Mouse (Mus musculus) cerebellum, postnatal 14 days (tissue): ENCODE measurements around the gene Mon1b.

Experiments used
- DNase-seq, 2 experiments: peaks; one replicate each; pipeline ENCODE4 v3.0.0; 2021; ENCODE audit warnings: mixed read lengths in 2 of 2

The Mon1b gene

DNA sequence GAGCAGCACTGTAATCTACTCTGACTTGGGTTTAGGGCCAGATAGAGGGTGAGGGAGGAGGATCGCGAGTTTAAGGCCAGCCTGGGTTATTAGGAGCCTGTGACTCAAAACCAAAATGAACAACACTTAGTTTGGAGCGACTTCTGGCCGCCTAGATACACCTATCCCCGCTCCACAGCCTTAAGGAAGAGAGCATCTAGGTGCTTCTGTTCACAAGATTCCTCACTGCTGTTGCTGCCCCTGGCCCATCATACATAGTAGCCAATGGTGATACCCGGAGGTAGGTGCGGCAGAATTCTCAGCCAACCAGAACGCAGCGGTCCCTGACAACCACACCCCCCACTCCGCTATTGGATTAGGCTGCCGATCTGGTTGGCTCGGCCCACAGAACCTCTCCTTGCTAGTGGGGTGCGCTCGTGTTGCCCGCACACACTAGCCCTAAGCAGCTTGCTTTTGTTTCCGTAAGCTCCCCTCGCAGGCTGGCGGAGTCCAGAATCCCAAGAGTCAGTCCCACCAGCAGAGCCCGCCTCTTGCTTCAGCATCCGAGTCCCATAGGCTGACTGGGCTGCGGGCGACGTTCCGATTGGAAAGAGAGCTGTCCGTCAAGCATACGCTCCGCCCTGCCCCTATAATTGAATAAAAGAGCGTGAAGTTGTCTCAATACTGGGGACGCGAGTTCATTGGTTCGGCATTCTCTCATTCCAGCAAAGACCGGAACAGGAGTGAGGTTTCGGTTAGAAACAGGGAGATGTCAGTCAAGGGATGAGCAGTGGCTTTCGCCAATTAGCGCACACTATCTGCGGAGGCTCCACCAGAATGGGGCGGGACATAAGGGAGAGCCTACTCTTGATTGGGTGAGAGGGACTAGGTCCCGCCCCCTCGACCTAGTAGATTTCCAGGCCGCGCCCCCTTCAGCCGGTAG is at the start of gene Mon1b:
Mon1b (plus strand) TSS at position 918 of the 922 bp plus-strand sequence.
- peak; percentile 99 to 100 for DNase-seq

- DNase-seq, result no peak
These were observed 37.0 kb upstream of the Mon1b start for GRCm38 (mm10) chr8:113598401-113598800.

DNA sequence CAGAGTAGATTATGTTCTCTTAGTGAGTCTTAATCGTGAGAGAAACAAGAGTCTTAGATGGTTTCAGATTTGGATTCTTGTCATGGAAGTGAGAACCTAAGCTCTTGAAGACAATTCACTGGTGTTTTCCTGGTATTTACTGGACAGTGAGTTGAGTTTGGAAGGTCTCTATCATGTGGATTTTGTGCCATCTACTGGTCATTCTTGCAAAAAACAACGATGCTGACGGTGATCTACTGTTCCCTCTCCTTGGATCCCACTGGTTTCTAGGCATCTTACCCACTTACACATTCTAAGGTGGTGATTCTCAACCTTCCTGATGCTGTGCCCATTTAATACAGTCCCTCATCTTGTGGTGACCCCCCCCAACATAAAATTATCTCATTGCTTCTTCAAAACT is 2.8 kb upstream of the Mon1b start:
- peak; percentile 68 to 81 for DNase-seq

DNA sequence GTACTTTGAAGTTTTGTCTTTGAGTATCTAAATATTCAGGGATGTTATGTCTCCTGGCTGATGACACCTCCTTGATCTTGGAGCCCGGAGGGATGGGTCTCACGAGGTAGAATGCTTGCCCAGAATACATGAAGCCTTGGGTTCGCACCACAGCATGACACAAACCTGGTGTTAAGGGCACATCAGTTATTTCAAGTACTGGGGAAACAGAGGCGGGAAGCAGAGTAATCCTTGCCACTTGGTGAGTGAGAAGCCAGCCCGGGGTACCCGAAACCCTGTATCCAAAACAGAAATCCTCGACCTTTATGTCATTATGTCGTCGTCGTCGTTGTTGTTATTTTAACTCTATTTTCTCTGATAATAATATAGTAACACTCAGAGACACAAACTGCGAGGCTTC is 1.2 kb upstream of the Mon1b start:
- DNase-seq, result peak; percentile 24 to 33

DNA sequence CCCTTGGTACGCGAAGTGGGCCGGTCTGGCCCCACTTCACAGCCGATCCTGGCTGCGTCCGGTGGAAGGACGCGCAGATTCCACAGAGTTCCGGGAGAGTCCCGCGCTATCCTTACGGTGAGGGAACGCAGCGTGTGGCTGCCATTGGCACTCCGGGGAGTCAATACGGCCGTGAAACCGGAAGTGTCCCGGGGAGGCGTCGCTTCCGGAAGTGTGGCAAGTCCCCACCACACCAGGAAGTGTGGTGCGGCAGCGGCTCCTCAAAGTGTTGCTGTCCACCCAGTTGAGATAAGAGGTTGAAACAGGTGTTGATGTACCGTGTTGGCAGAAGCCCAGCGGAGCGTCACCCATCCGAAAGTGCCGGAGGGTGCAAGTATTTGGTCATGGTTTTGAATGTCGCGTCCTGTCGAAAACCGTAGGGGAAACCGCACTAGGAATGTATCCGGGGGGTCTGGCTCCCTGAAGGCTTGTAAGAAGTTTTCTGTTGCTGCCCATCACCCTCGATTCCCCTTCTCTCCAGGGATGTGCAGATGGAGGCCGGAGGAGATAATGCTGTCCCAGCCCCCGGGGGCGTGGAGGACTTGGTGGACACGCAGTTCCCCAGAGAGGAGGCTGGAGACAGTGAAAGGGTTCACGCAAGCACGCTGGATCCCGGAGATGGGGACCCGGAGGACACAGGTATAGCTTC is 349 bp downstream of the Mon1b start:
- no peak for DNase-seq

DNA sequence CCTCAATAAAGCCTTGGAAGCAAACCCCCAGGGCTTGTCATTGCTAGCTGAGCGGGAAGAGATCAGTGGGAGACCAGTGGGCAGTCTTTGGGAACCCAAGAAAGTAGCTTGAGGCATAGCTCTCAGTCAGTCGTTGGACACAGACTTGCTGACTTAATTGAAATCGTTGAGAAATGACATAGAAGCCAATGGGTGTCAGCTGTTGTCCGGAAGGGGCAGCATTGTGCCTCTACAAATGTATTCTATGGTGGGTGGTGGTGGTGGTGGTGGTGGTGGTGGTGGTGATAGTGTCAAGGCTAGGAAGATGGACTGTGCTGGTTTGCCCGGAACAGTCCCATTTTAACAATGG is 867 bp downstream of the Mon1b start:
- DNase-seq, result peak in 1 of 2 experiments; percentile 41

GRCm38 (mm10) chr8:113640357-113640756 is 5.0 kb downstream of the Mon1b start:
- DNase-seq, result no peak

- no peak for DNase-seq
These were observed 7.5 kb downstream of the Mon1b start, which contains the start of gene Syce1l for GRCm38 (mm10) chr8:113642926-113643325. Syce1l (plus strand) TSS chr8:113643213.

DNA sequence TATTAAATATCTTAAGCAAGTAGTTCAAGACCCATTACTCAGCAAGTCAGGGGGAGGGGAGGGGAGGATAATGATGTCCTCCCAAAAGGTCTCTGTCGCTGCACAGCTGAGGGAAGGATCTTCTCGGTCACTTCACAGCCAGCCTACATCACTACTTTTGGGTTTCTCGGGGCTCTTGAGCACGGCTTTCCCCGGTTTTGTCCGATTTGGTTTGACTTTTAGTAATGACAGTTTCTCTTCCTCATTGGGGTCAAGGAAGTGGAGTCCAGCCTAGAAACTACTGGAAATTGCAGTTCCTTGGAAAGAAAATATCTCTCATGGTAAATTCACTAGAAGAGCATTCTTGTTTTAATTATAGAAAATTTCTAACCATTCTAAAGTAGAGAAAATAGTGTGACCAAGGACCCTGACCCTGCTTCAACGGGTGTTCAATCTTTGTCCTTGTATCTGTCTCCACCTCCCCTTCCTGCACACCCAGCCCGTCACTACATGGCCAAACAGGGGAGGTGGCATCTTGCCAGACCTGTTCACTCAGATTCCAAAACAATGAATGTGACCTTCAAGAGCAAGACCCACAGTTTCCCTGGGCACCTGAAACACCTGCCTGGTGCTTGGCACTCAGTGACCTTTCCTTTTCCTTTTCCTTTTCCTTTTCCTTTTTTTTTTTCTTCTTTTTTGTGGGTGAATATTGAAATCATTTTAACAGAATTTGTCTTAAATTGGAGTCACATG is 8.3 kb downstream of the Mon1b start:
- DNase-seq, result no peak

- DNase-seq, result no peak
These were observed 9.8 kb downstream of the Mon1b start for GRCm38 (mm10) chr8:113645220-113645619.

DNA sequence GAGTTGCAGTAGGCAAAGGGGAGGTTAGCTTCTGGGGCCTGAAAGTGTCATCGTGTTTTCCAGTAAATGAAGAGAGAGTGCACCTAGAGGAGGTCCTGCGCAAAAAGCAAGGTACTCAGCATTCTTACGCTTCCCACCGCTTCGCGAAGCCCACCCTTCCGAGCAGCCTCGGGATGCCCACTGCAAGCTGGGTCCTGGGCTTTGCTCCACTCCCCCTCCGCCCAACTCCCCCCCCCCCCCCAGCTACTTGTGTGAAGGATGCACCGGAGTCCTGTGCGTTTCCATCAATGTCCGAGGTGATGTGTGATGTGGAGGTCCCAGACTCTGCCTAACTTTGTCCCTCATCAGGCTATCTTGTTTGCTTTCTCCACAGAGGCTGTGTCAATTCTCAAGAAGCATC is 17.1 kb downstream of the Mon1b start:
- no peak for DNase-seq

DNA sequence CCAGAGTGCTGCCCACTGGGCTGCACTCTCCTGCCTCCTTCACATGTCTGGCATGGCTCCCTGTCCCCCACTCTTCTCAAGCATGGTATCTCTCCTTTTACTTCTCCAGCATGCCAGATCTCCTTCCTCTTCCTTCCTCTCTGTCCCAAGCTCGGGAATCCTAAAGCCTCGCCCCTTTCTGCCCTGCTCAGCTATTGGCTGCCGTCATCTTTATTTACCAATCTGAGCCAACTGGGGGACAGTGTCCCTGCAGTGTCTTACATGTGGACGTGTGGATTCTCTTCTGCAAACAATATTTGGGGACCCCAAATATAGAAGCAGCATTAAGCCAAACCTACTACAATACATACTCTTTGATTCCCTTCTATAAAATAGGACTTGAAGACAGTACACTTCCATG is 17.8 kb downstream of the Mon1b start:
- no peak for DNase-seq

DNA sequence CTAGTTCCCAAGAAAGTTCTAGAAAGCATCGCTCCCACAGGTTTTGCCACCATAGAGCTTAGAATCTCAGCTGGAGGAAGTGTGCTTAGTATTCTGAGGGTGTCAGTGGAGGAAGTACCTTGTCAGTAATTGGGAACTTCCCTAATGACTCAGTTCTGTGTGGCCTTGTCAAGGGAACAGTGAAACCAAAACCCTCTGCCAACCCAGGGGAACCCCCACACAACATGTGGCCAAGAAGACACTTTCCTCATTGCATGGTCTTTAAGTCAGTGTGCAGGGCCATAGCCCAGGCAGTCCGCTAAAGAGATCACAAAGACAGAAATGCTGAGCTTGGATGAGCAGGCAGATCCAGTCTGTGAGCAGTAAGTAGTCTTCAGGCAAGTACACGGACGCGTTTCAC is 20.8 kb downstream of the Mon1b start:
- no peak for DNase-seq

DNA sequence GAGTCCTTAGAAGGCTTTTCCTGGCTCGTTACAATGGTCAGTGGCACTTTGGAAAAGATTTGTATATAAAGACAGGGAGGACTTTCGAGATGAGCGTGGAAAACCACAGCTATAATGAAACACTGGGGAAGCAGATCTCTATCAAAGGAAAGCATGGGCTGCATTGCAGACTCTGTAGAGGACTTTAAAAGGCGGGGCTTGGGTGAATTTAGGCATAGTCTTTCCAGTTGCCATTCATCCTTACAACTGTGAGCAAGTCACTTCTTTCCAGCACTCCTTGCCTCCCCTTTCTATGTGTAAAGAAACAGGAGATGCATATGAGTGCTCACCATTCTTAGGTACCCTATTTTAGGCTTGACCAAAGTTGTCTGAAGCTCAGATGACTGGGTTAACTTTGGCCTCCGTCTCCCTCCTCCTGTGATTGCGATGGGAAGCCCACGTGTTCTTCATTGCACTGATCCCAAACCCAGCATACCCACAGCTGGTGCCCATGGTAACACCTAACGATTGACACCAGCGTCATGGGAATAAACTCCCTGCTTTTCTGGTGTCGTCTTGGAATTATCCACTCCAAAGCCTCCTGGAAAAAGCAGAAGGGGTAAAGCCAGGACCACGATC is 21.4 kb downstream of the Mon1b start:
- no peak for DNase-seq

GRCm38 (mm10) chr8:113660128-113660527 is 24.7 kb downstream of the Mon1b start:
- DNase-seq, result no peak

GRCm38 (mm10) chr8:113664544-113664943 is 29.2 kb downstream of the Mon1b start:
- peak; percentile 91 to 94 for DNase-seq

DNA sequence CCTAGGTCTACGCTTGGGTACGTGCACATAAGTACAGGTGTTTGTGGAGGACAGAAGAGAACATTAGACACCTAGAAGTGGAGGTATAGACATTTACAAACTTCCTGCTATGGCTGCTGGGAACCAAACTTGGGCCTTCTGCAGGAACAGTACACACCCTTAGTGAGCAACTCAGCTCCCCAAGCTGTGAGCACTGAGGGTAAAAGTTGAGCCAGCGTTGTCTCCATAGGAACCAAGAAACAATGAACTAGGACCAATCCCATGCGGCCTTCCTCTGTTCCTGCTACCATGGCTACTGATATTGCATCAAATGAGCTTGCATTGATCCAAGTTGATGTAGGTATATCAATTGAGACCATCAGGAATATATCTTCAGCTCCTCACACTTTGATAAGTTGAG is 29.6 kb downstream of the Mon1b start:
- no peak for DNase-seq

DNA sequence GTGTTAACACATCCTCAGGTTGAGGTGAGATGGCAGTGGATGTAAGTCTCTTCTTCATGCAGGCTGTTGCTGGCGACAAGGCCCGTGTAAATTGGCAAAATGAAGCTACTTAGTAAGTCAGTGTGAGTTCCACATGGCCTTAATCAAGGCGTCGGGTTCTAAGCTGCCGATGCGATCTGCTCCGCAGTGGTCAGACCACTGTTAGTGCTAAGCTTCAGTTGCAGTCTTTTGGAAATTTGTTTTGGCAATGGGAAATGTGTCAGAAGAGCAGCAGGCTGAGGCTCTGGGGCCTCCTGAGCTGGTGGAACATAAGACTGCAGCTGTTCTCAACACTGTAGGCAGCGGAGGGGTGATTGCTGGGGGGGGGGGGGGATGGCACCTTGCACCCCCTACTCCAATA is 30.6 kb downstream of the Mon1b start:
- DNase-seq, result no peak

DNA sequence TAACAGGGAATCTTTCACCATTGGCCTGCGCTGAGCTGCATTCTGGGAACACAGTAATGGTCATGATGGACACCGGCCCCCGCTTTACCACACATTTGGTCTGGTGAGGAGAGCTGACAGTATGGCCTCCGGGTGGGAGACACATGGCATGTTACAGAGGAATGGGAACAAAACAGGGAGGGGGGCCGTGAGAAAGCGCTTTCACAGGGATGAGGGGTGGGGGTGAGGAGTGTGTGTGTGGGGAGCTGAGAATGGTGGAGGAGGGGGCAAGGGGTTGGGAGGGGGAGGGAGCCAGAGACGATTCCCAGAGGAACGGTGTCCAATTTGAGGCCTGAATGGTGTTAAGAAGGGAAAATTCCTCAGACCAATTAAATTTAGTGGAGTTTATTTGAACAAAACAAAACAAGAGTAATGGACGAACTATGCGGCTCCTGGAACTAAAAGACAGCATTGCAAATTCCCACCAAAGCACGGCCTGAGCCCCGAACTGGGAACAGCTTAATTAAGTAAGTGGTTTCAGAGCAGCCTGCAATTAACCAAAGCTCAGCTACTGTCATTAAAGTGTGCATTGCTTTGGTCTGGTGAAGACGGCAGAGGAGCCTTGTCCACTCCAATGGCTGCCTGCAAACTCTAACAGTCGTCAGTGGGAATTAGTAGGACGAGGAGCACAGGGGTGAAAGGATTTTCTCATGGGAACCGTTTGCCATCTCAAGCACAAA is 31.5 kb downstream of the Mon1b start:
- DNase-seq, result no peak

GRCm38 (mm10) chr8:113669924-113670323 is 34.5 kb downstream of the Mon1b start:
- DNase-seq, result no peak

DNA sequence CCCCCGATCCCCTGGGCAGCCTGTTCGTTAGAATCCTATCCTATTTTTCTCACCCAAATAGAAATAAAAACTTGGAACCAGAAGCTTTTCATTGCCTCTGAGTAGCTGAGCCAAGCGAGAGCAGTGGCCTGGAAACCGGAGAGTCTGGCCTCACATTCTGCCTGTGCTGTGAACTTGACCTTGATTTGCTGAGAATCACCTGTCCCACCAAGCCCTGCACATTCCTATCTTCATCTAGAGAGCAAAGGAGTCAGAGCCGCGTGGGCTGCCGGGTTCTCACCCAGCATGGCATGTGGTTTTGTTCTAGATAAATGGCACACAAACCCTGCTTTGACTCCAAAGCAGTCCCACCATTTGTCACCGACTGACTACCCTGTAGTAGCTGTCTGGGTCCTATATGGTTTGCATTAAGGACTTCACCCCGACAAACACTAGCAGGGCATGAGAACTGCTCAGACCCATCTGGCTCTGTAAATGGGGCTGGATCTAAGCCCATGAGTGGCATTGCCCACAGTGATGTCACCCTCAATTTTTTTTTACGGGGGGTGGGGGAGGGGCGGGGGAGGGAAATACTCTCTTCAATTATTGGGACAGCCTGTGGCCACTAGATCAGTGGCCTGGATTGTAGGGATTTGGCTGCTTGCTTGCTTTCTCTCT is 37.3 kb downstream of the Mon1b start:
- peak; percentile 30 to 63 for DNase-seq

DNA sequence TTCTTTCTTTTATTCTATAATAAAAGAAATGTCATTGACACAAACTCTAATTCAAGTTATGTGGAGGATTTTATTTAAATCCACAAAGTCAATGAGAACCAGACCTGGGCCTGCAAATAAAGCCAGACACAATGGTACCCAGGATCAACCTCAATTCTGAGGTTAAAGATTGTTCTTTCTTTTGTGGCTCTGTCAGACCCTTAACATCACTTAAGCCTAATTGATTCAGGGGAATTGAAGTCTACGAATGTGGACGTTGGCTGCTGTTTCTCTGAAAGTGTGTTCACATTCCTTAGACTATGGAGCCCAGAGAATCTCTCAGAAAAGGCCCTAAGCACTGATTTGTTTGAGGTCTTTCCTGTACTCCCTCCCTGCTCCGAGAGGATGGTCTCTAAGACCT is 37.9 kb downstream of the Mon1b start:
- DNase-seq, result no peak
